Mouse (Mus musculus) intestine, postnatal 0 days (tissue): Measurements from ENCODE around the gene Pcbp4. TPM values are rescaled to one million over a fixed set of nuclear protein-coding genes. Genes with fewer than 3 reads are reported as not detected.

Experiments
- ATAC-seq: fragments of 200-750 bp; cut with Nextera tagmentation; 2 replicates; pipeline ENCODE4 v1.8.0; 2017; ENCODE audit warnings: mild to moderate bottlenecking, moderate TSS enrichment, moderate library complexity
- H3K27ac ChIP-seq: fragments of 300-500 bp; sonication (generic); 2 replicates; pipeline ENCODE4 v1.5.1; 2014; ENCODE audit warnings: mild to moderate bottlenecking, low read depth, low read length, moderate library complexity
- H3K27me3 ChIP-seq: fragments of 300-500 bp; sonication (generic); replicated peaks from 2 replicates; pipeline ENCODE4 v1.6.1; 2014; ENCODE audit warnings: low read length, mixed read lengths; ENCODE audit not compliant: control insufficient read depth, insufficient read depth
- H3K36me3 ChIP-seq: fragments of 300-500 bp; sonication (generic); 2 replicates; pipeline ENCODE4 v1.6.1; 2014; ENCODE audit warnings: mild to moderate bottlenecking, moderate library complexity; ENCODE audit not compliant: control insufficient read depth, insufficient read depth
- H3K4me1 ChIP-seq: fragments of 300-500 bp; sonication (generic); replicated peaks from 2 replicates; pipeline ENCODE4 v1.6.1; 2014; ENCODE audit warnings: antibody characterized with exemption, low read length, mixed read lengths; ENCODE audit not compliant: control insufficient read depth, insufficient read depth
- H3K4me2 ChIP-seq: fragments of 300-500 bp; sonication (generic); replicated peaks from 2 replicates; pipeline ENCODE4 v1.6.1; 2014; ENCODE audit warnings: low read depth, mild to moderate bottlenecking, moderate library complexity
- H3K4me3 ChIP-seq: fragments of 300-500 bp; sonication (generic); 2 replicates; pipeline ENCODE4 v1.5.1; 2014; ENCODE audit warnings: low read depth, low read length
- H3K9ac ChIP-seq: fragments of 300-500 bp; sonication (generic); 2 replicates; pipeline ENCODE4 v1.6.1; 2014; ENCODE audit warnings: mild to moderate bottlenecking, low read depth, low read length
- H3K9me3 ChIP-seq: fragments of 300-500 bp; sonication (generic); 2 replicates; pipeline ENCODE4 v1.6.1; 2016; ENCODE audit warnings: mixed run types; ENCODE audit not compliant: control insufficient read depth
- CTCF ChIP-seq: sonication (generic); IDR thresholded peaks from 2 replicates; pipeline ENCODE4 v1.5.1; 2016; ENCODE audit warnings: low read depth, mild to moderate bottlenecking, control low read depth, antibody characterized with exemption, moderate library complexity
- WGBS: fragments of 180-500 bp; shearing (Covaris S2); extraction: QIAGEN DNeasy Blood & Tissue Kit; methylation state at CpG from one replicate; pipeline ENCODE4 v1.1.7; 2014; 5-methylcytosine and 5-hydroxymethylcytosine counted together
- polyA plus RNA-seq: library from polyadenylated mRNA; unstranded; fragments of >200 nt; fragmentation: Nextera tagmentation; extraction: Ambion mirVana; gene quantifications from 2 replicates; pipeline ENCODE4 v1.2.1, GENCODE M21; 2015

The Pcbp4 gene
- polyA plus RNA-seq, 1 experiment from 2014 or later, result 15.7 TPM

- Histone ChIP-seq H3K27me3 (peaks cover 19% of the 10 kb centered on the region; the same call in 1 of the 2 replicates), H3K36me3 (no peaks in the 10 kb centered on the region; the same call in 1 of the 2 replicates), H3K4me3 (peak within 1 kb of the TSS; percentile 56), H3K27ac (no peak within 1 kb of the TSS), H3K4me2 (peak within 1 kb of the TSS; percentile 94), H3K9me3 (no peaks in the 10 kb centered on the region), H3K4me1 (no peaks in the 10 kb centered on the region), H3K9ac (peak within 1 kb of the TSS; percentile 57)
- WGBS, result 38% methylated on average over 25 of the region's 26 CpGs
- no peak for TF ChIP-seq CTCF
- no peak for ATAC-seq
Measured at GRCm38 (mm10) chr9:106465571-106466200, 12.6 kb downstream of the Pcbp4 start, which contains the start of gene Gpr62. Gpr62 (minus strand) TSS chr9:106465938.

- Histone ChIP-seq H3K9ac (no peak overlapping the region), H3K27me3 (peaks cover 19% of the 10 kb centered on the region; the same call in 1 of the 2 replicates), H3K4me3 (no peak overlapping the region), H3K4me2 (no peak overlapping the region), H3K4me1 (no peaks in the 10 kb centered on the region), H3K36me3 (no peaks in the 10 kb centered on the region; the same call in 1 of the 2 replicates), H3K27ac (no peak overlapping the region), H3K9me3 (no peaks in the 10 kb centered on the region)
- WGBS, result 78% methylated on average over 6 of the region's 6 CpGs
- no peak for TF ChIP-seq CTCF
- no peak for ATAC-seq
Measured at GRCm38 (mm10) chr9:106466721-106467120, 13.6 kb downstream of the Pcbp4 start.

- WGBS, result 93% methylated on average over 7 of the region's 7 CpGs
- TF ChIP-seq CTCF, result no peak
- no peak overlapping the region for H3K4me2 ChIP-seq
- H3K27ac ChIP-seq, result no peak overlapping the region
- no peak overlapping the region for H3K4me3 ChIP-seq
- H3K36me3 ChIP-seq, result no peaks in the 10 kb centered on the region; the same call in 1 of the 2 replicates
- no peak for ATAC-seq
- H3K9ac ChIP-seq, result no peak overlapping the region
- no peaks in the 10 kb centered on the region for H3K9me3 ChIP-seq
- peaks cover 19% of the 10 kb centered on the region; the same call in 1 of the 2 replicates for H3K27me3 ChIP-seq
- H3K4me1 ChIP-seq, result no peaks in the 10 kb centered on the region
Measured at GRCm38 (mm10) chr9:106467746-106468145, 14.7 kb downstream of the Pcbp4 start.

DNA sequence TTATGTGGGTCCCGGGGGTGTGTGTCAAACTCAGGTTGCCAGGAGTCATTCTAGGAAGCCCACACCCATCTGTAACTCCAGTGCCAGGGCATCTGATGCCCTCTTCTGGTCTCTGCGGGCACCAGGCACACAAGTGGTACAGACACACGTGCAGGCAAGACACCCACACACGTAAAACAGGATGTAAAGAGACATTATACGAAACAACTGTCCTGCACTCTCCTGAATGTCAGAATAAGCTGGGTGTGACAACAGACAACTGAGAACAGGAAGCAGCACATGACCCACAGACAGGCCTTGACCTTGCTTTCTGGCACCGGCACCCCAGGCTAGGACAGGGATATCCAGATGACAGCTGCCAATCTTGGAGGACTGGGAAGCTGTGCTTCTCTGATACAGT is 16.2 kb downstream of the Pcbp4 start:
- Histone ChIP-seq H3K4me1 (no peaks in the 10 kb centered on the region; the same call in 1 of the 2 replicates), H3K4me3 (no peak overlapping the region), H3K9me3 (no peaks in the 10 kb centered on the region), H3K4me2 (no peak overlapping the region), H3K27me3 (peaks cover 19% of the 10 kb centered on the region; the same call in 1 of the 2 replicates), H3K36me3 (no peaks in the 10 kb centered on the region; the same call in 1 of the 2 replicates), H3K9ac (no peak overlapping the region), H3K27ac (no peak overlapping the region)
- WGBS, result 62% methylated on average over 6 of the region's 6 CpGs
- 0 out of 2 replicates have a peak, but pooled peaks have one; percentile 16 for TF ChIP-seq CTCF
- no peak for ATAC-seq

- no peak for ATAC-seq
- Histone ChIP-seq H3K4me2 (no peak overlapping the region), H3K9me3 (no peaks in the 10 kb centered on the region), H3K9ac (no peak overlapping the region), H3K27ac (no peak overlapping the region), H3K4me3 (no peak overlapping the region), H3K4me1 (no peaks in the 10 kb centered on the region; the same call in 1 of the 2 replicates), H3K27me3 (peaks cover 14% of the 10 kb centered on the region; the same call in 1 of the 2 replicates), H3K36me3 (no peaks in the 10 kb centered on the region; the same call in 1 of the 2 replicates)
- no peak for TF ChIP-seq CTCF
- WGBS, result 77% methylated on average over 9 of the region's 9 CpGs
Measured at GRCm38 (mm10) chr9:106469776-106470175, 16.7 kb downstream of the Pcbp4 start.

GRCm38 (mm10) chr9:106470991-106471750 is 18.1 kb downstream of the Pcbp4 start:
- no peak overlapping the region for H3K4me3 ChIP-seq
- WGBS, result 74% methylated on average over 14 of the region's 14 CpGs
- no peak overlapping the region for H3K27ac ChIP-seq
- H3K9ac ChIP-seq, result no peak overlapping the region
- H3K4me1 ChIP-seq, result peaks cover 5% of the 10 kb centered on the region
- no peaks in the 10 kb centered on the region for H3K9me3 ChIP-seq
- peaks cover under 1% of the 10 kb centered on the region; the same call in 1 of the 2 replicates for H3K27me3 ChIP-seq
- peak overlapping the region; percentile 50; the same call in 1 of the 2 replicates for H3K4me2 ChIP-seq
- no peak for TF ChIP-seq CTCF
- H3K36me3 ChIP-seq, result no peaks in the 10 kb centered on the region; the same call in 1 of the 2 replicates
- no peak for ATAC-seq
